Mouse (Mus musculus): ENCODE measurements around the gene Fbxl13. TPM values are rescaled to one million over a fixed set of nuclear protein-coding genes. Genes with fewer than 3 reads are reported as not detected.

The Fbxl13 gene
- total and polyA plus RNA-seq, 3 experiments, result 0.13 to 0.23 TPM; not detected in 1

GRCm38 (mm10) chr5:21672812-21673635, 27.6 kb upstream of the Fbxl13 start:
- Histone ChIP-seq H3K36me3 (ENCODE audit: control insufficient read depth in 1 of 2, insufficient read depth in 2 of 2, low read length in 2 of 2) (peaks cover 0 to 6% of the 10 kb centered on the region in 2 experiments; a peak in 2 of 4 replicates), H3K9ac (ENCODE audit: control insufficient read depth, low read depth, low read length, poor library complexity, severe bottlenecking) (peak overlapping the region; percentile 94), H3K4me3 (ENCODE audit: control insufficient read depth in 1 of 2, insufficient read depth in 1 of 2, low read depth in 2 of 2, low read length in 2 of 2) (peak overlapping the region; percentile 79 to 86), H3K27ac (ENCODE audit: control insufficient read depth, low read depth, low read length) (peak overlapping the region; percentile 98), H3K27me3 (ENCODE audit: control insufficient read depth in 1 of 2, insufficient read depth in 2 of 2, low read length in 2 of 2) (no peaks in the 10 kb centered on the region), H3K9me3 (replicated peaks; ENCODE audit: insufficient read depth, low read length) (no peaks in the 10 kb centered on the region), H3K4me1 (ENCODE audit: control insufficient read depth in 1 of 2, insufficient read depth in 2 of 2, low read length in 2 of 2) (peaks cover 0 to 3% of the 10 kb centered on the region in 2 experiments; a peak in 1 of 4 replicates), H3K79me2 (ENCODE audit: control insufficient read depth, insufficient read depth, low read length, poor library complexity) (peaks cover 3% of the 10 kb centered on the region; the same call in 1 of the 2 replicates)
- TF ChIP-seq HCFC1 (IDR thresholded peaks at IDR 0.05; ENCODE audit: low read depth, low read length) (peak; percentile 53; the same call in 1 of the 2 replicates), TAL1 (IDR thresholded peaks at IDR 0.05; ENCODE audit: low read length) (no peak), CHD1 (IDR thresholded peaks at IDR 0.05; ENCODE audit: low read depth, low read length) (no peak), MXI1 (IDR thresholded peaks at IDR 0.05; ENCODE audit: low read depth, low read length) (peak; percentile 96), USF1 (IDR thresholded peaks at IDR 0.05; ENCODE audit: low read depth, low read length) (peak; percentile 89), NELFE (IDR thresholded peaks at IDR 0.05; ENCODE audit: low read depth, low read length) (peak; percentile 77), ETS1 (IDR thresholded peaks at IDR 0.05; ENCODE audit: low read depth, low read length) (peak; percentile 53), UBTF (IDR thresholded peaks at IDR 0.05; ENCODE audit: borderline replicate concordance, insufficient read depth, low read depth, low read length) (no peak), ZNF384 (IDR thresholded peaks at IDR 0.05; ENCODE audit: low read depth, low read length) (peak; percentile 96), MYC (IDR thresholded peaks at IDR 0.05; ENCODE audit: low read depth, low read length) (peak; percentile 84), BHLHE40 (IDR thresholded peaks at IDR 0.05; ENCODE audit: borderline replicate concordance, low read depth, low read length) (peak; percentile 80; the same call in 1 of the 2 replicates), TCF12 (IDR thresholded peaks at IDR 0.05; ENCODE audit: low read depth, low read length) (peak; percentile 39; the same call in 1 of the 2 replicates), SIN3A (IDR thresholded peaks at IDR 0.05; ENCODE audit: low read length) (peak; percentile 78), EP300 (IDR thresholded peaks at IDR 0.05; ENCODE audit: low read depth in 1 of 2, low read length in 2 of 2) (peak in 1 of 2 experiments; percentile 7; a peak in 2 of 4 replicates), SMC3 (IDR thresholded peaks at IDR 0.05; ENCODE audit: low read depth, low read length) (no peak; the same call in 1 of the 2 replicates), POLR2AphosphoS2 (IDR thresholded peaks at IDR 0.05; ENCODE audit: low read length) (peak; percentile 45; the same call in 1 of the 2 replicates), MYB (IDR thresholded peaks at IDR 0.05; ENCODE audit: low read depth, low read length) (no peak), POLR2A (IDR thresholded peaks at IDR 0.05; ENCODE audit: control insufficient read depth in 1 of 2, insufficient read depth in 1 of 2, low read depth in 1 of 2, low read length in 2 of 2, poor library complexity in 1 of 2) (peak in 1 of 2 experiments; percentile 87; a peak in 2 of 4 replicates), ELF1 (IDR thresholded peaks at IDR 0.05; ENCODE audit: low read depth, low read length) (peak; percentile 89), ZMIZ1 (IDR thresholded peaks at IDR 0.05; ENCODE audit: low read depth, low read length) (no peak), MAZ (IDR thresholded peaks at IDR 0.05; ENCODE audit: low read depth, low read length) (no peak), KAT2A (conservative IDR thresholded peaks at IDR 0.05; ENCODE audit: low read depth, low read length) (no peak), USF2 (IDR thresholded peaks at IDR 0.05; ENCODE audit: borderline replicate concordance in 1 of 2, insufficient read depth in 1 of 2, low read depth in 1 of 2, low read length in 2 of 2) (peak in 1 of 2 experiments; percentile 54; a peak in 1 of 4 replicates), ZKSCAN1 (IDR thresholded peaks at IDR 0.05; ENCODE audit: low read depth, low read length) (no peak), RCOR1 (IDR thresholded peaks at IDR 0.05; ENCODE audit: low read depth, low read length) (no peak), POLR2AphosphoS5 (IDR thresholded peaks at IDR 0.05; ENCODE audit: borderline replicate concordance, low read depth, low read length) (no peak), TBP (IDR thresholded peaks at IDR 0.05; ENCODE audit: low read depth, low read length) (peak; percentile 70), E2F4 (IDR thresholded peaks at IDR 0.05; ENCODE audit: borderline replicate concordance, low read depth, low read length) (no peak), MAFK (IDR thresholded peaks at IDR 0.05; ENCODE audit: borderline replicate concordance, low read depth, low read length) (0 out of 2 replicates have a peak, but pooled peaks have one; percentile 41), MEF2A (IDR thresholded peaks at IDR 0.05; ENCODE audit: extremely low read depth, insufficient replicate concordance, low read depth, low read length, poor library complexity, severe bottlenecking) (no peak), GATA1 (IDR thresholded peaks at IDR 0.05; ENCODE audit: low read depth, low read length) (no peak), MAX (IDR thresholded peaks at IDR 0.05; ENCODE audit: low read length) (peak; percentile 64; the same call in 1 of the 2 replicates)
- peak; percentile 88 for DNase-seq (ENCODE audit: low read depth, low spot score)
